Mouse (Mus musculus) midbrain, embryonic 10.5 days (tissue): ENCODE measurements around the gene Vmn2r77. TPM values are rescaled to one million over a fixed set of nuclear protein-coding genes. Genes with fewer than 3 reads are reported as not detected.
"Not testable (repeated sequence)": the region's sequence is repeated elsewhere in the genome, so short reads cannot be mapped to it uniquely, and the experiment has no call there.

Source experiments
- DNase-seq: peaks from one replicate; pipeline ENCODE4 v3.0.0-alpha.2; 2017; ENCODE audit warnings: low spot score
- H3K27ac ChIP-seq: fragments of 300-500 bp; sonication (generic); replicated peaks from 2 replicates; pipeline ENCODE4 v1.5.1; 2016; ENCODE audit warnings: mild to moderate bottlenecking
- H3K27me3 ChIP-seq: fragments of 300-500 bp; sonication (generic); 2 replicates; pipeline ENCODE4 v1.6.1; 2016; ENCODE audit warnings: low read depth, mild to moderate bottlenecking; ENCODE audit not compliant: poor library complexity, severe bottlenecking
- H3K36me3 ChIP-seq: fragments of 300-500 bp; sonication (generic); 2 replicates; pipeline ENCODE4 v1.6.1; 2016; ENCODE audit warnings: mild to moderate bottlenecking, moderate library complexity
- H3K4me1 ChIP-seq: fragments of 300-500 bp; sonication (generic); 2 replicates; pipeline ENCODE4 v1.6.1; 2016
- H3K4me3 ChIP-seq: fragments of 300-500 bp; sonication (generic); 2 replicates; pipeline ENCODE4 v1.5.1; 2016; ENCODE audit warnings: mild to moderate bottlenecking, moderate library complexity
- H3K9me3 ChIP-seq: fragments of 300-500 bp; sonication (generic); replicated peaks from 2 replicates; pipeline ENCODE4 v1.6.1; 2016; ENCODE audit warnings: mild to moderate bottlenecking
- WGBS: fragments of 180-500 bp; shearing (Covaris S2); methylation state at CpG from one replicate; pipeline ENCODE4 v1.1.7; 2016; 5-methylcytosine and 5-hydroxymethylcytosine counted together
- polyA plus RNA-seq: library from polyadenylated mRNA; unstranded; fragments of >200 nt; fragmentation: Nextera tagmentation; extraction: Ambion mirVana; gene quantifications from 2 replicates; pipeline ENCODE4 v1.2.1, GENCODE M21; 2016

Gene Vmn2r77
- not detected in 2 replicates for polyA plus RNA-seq

DNA sequence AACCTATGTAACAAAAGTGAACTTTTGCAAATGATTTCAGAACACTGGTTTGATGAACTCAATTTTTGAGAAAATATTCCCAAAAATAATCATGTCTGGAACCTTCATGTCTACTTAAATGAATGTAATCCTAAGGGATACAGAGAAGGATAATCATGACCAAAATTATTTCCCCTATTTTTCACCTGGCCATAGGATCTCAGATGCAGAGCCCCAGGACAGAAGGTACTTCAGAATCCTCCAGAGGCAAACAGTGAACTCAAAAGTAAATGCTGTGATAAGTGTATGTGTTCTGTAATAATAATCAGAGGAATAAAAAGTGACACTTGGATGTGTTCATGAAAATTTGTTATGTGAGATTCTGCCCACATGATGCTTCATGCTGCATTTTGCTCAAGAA, at the start of gene Vmn2r77:
TSS of gene Vmn2r77 (plus strand) at position 301 of the 400 bp plus-strand sequence.
- H3K36me3 ChIP-seq = no peaks in the 10 kb centered on the region
- no peaks in the 10 kb centered on the region for H3K27me3 ChIP-seq

DNA sequence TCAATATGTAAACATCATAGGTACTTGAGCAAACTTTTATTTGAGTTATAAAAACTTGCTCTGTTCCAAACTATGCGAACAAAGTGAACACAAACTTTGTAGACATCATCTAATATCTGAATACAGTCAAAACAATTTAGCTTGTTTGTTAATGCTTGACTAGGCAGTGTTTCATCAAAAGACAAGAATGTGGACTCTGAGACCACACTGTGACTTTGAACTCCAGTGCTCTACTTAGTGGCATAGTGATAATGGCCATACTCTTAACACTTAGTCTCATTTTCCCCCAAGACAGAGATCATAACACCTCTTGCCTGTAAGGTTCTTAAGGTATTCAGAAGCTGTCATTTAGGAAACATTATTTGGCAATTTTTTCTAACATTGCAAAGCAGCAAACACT, 34.1 kb upstream of the Vmn2r77 start:
- no peaks in the 10 kb centered on the region for H3K9me3 ChIP-seq
- H3K4me3 ChIP-seq = no peak overlapping the region
- no peaks in the 10 kb centered on the region for H3K36me3 ChIP-seq
- H3K27ac ChIP-seq = no peak overlapping the region
- no peak for DNase-seq
- WGBS = 86% methylated on average over 1 of the region's 1 CpGs
- H3K4me1 ChIP-seq = no peaks in the 10 kb centered on the region
- no peaks in the 10 kb centered on the region for H3K27me3 ChIP-seq

More for the DNA sequence above, at the start of gene Vmn2r77:
- Histone ChIP-seq H3K9me3 (no peaks in the 10 kb centered on the region), H3K4me3 (no peak within 1 kb of the TSS), H3K4me1 (no peaks in the 10 kb centered on the region), H3K27ac (no peak within 1 kb of the TSS)
- no peak for DNase-seq

GRCm38 (mm10) chr7:86764628-86765027, 30.2 kb upstream of the Vmn2r77 start:
- Histone ChIP-seq H3K27ac (no peak overlapping the region), H3K4me3 (no peak overlapping the region), H3K27me3 (no peaks in the 10 kb centered on the region), H3K9me3 (no peaks in the 10 kb centered on the region), H3K36me3 (no peaks in the 10 kb centered on the region), H3K4me1 (no peaks in the 10 kb centered on the region)
- no peak for DNase-seq

GRCm38 (mm10) chr7:86771621-86772020, 23.2 kb upstream of the Vmn2r77 start:
- 89% methylated on average over 3 of the region's 3 CpGs for WGBS
- H3K27ac ChIP-seq = no peak overlapping the region

DNA sequence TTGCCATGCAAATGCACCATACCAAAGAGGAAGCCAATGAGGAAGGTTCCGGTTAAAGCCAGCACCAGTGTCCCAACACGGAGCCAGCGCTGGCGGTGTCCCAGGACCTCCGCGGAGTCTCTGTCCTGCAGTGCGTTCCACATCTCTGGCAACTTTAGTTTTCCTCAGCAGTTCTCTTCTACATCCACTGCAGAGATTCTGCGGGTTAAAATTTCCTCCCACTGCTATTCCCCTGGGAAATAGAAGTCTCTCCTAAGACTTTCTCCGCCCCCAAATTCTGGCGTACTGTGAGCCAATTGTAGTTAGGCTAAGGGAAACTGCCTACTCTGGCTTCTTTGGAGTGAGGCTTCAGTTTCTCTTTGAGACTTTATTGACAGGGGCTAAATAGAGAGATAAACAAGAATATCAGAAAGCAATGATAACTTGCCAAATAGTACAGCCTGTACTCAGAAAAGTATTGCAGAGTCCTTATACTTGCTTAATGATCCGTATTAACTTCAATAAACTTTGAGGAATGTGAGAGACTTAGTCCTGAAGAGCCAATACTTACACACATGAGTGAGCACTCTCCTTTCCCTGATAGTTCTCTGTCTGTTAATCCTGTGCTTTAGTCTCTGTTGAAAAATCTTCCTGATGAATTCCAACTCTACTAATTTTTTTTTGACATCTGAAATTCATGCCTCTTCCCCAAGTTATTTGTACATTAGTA, 19.1 kb upstream of the Vmn2r77 start, which contains the start of gene Folh1:
TSS of gene Folh1 (minus strand) at position 327 of the 709 bp plus-strand sequence.
- Histone ChIP-seq H3K9me3 (no peaks in the 10 kb centered on the region), H3K27me3 (no peaks in the 10 kb centered on the region), H3K27ac (peak within 1 kb of the TSS; percentile 38; the same call in 1 of the 2 replicates), H3K4me3 (peak within 1 kb of the TSS; percentile 49), H3K36me3 (no peaks in the 10 kb centered on the region), H3K4me1 (peaks cover 14% of the 10 kb centered on the region)
- peak; percentile 28 for DNase-seq
- 6% methylated on average over 11 of the region's 11 CpGs for WGBS

More at GRCm38 (mm10) chr7:86771621-86772020, 23.2 kb upstream of the Vmn2r77 start:
- Histone ChIP-seq H3K9me3 (no peaks in the 10 kb centered on the region), H3K36me3 (no peaks in the 10 kb centered on the region), H3K27me3 (no peaks in the 10 kb centered on the region), H3K4me1 (peaks cover 14% of the 10 kb centered on the region), H3K4me3 (no peak overlapping the region)
- no peak for DNase-seq

- not testable (repeated sequence) for H3K4me3 ChIP-seq, DNase-seq, H3K9me3 ChIP-seq, H3K27me3 ChIP-seq, H3K36me3 ChIP-seq, H3K27ac ChIP-seq, H3K4me1 ChIP-seq
- WGBS = 83% methylated on average over 5 of the region's 5 CpGs
Measured at GRCm38 (mm10) chr7:86815241-86815640, 20.4 kb downstream of the Vmn2r77 start.

DNA sequence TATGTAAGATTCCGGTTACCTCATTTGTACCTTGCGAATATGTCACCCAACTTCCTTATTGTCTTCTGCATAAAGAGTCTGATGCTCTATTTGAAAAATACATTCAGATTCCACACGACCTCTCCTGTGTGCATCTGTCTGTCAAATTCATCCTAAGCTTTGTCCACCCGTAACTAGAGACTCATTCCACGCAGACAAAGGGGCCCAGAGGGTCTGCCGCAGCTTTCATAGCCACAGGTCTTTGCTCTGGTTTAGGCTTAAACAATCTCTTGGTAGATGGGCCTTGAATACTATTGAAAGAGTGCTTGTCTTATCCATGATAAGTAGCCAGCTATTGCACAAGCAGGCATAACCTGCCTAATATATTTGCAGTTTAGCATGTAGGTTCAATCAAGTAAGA, 20.9 kb downstream of the Vmn2r77 start:
- H3K4me3 ChIP-seq, H3K27ac ChIP-seq, H3K9me3 ChIP-seq, DNase-seq, H3K36me3 ChIP-seq, H3K27me3 ChIP-seq, H3K4me1 ChIP-seq: not testable (repeated sequence)
- 89% methylated on average over 6 of the region's 6 CpGs for WGBS

DNA sequence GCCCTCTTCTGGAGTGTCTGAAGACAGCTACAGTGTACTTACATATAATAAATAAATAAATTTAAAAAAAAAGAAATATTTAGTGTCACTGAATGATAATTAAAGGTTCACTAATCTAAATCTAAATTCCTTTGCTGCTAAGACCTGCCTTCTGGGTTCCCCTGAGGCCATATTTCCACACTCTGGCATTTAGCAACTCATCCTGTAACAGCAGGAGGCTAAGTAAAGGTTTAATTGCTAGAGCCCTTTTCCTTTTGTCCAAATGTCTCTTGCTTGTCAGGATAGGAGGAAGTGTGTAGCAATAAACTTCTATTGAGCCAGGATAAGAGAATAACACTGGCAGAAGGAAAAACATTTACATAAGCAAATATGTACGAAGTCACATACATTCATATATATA, 21.6 kb downstream of the Vmn2r77 start:
- H3K27ac ChIP-seq = no peak overlapping the region
- no peaks in the 10 kb centered on the region for H3K27me3 ChIP-seq
- no peak overlapping the region for H3K4me3 ChIP-seq
- no peaks in the 10 kb centered on the region for H3K36me3 ChIP-seq
- no peaks in the 10 kb centered on the region for H3K4me1 ChIP-seq
- 87% methylated on average over 1 of the region's 1 CpGs for WGBS
- H3K9me3 ChIP-seq = no peaks in the 10 kb centered on the region
- no peak for DNase-seq

Other genes starting within 250 kb of the Vmn2r77 start
- not detected in 2 replicates for gene Olfr295, start 211.2 kb upstream of the Vmn2r77 start, polyA plus RNA-seq
- gene Olfr294, start 178.4 kb upstream of the Vmn2r77 start, polyA plus RNA-seq = not detected in 2 replicates
- not detected in 2 replicates for gene Olfr293, start 146.0 kb upstream of the Vmn2r77 start, polyA plus RNA-seq
- not detected in 2 replicates for gene Olfr292, start 106.7 kb upstream of the Vmn2r77 start, polyA plus RNA-seq
- gene Folh1, start 19.1 kb upstream of the Vmn2r77 start, polyA plus RNA-seq = 0.16 and 0.20 TPM in 2 replicates
- gene Vmn2r78, start 120.1 kb downstream of the Vmn2r77 start, polyA plus RNA-seq = not detected in 2 replicates
- 0.01 TPM in 1 of 2 replicates, not detected in the other for gene Vmn2r79, start 201.1 kb downstream of the Vmn2r77 start, polyA plus RNA-seq